Mouse (Mus musculus) liver, postnatal 0 days (tissue): ENCODE results near the gene Tekt5.

Experiments used
- CTCF ChIP-seq: sonication (generic); IDR thresholded peaks from 2 replicates; pipeline ENCODE4 v1.5.1; 2016; ENCODE audit warnings: antibody characterized with exemption, low read depth
- EP300 ChIP-seq: IDR thresholded peaks from 2 replicates; pipeline ENCODE4 v1.6.1; 2016; ENCODE audit warnings: antibody characterized with exemption, low read depth, mild to moderate bottlenecking

DNA sequence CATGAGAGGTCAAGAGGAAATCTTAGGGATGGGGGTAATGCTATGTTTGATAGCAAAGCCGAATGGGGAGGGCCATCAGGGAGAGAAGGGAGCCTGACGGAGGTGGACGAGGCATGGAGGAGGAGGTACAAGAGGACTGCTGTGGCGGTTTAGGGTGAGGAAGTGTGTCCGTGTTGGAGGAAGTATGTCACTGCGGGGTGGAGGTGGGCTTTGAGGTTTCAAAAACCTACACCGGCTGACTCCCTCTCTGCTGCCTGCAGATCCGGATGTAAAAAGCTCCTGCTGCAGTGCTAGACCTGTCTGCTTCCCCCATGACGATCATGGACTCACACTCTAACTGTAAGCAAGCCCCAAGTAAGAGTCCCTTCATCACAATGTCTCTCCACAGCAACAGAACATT is 2.7 kb downstream of the Tekt5 start:
- TF ChIP-seq EP300 (no peak), CTCF (no peak)
